Mouse (Mus musculus): ENCODE results near the gene Pde4c.

DNA sequence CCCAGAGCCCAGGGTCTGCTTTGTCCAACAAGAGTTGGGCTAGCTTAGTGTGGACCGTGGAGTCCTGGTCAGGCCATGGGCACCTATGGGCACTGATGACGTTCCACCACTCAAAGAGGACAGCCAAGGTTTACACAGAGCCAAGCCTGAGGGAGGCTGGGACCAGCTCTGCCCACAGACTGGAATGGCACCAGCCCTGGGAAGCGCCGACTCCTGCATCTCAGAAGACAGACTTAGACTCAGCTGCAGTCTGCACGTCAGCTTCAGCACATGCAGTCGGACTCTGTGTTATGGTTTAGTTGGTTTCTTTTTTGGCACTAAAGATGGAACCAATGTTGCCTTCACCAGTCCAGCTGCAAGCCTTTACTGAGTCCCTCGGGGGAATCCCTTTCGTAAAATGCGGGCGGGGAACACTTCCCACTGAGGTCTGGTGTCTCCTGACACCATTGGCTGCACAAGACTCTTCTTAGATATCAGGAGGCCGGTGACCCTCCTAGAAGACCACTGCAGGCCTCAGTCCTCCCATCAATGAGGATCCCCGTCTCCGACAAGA is 26.7 kb downstream of the Pde4c start:
- no peak for TF ChIP-seq EP300 (IDR thresholded peaks at IDR 0.05; ENCODE audit: insufficient read depth, low read depth, low read length)
- no peak for TF ChIP-seq CTCF (IDR thresholded peaks at IDR 0.05; ENCODE audit: low read depth, low read length)

Measured in ES-Bruce4 (cell line).